Mouse (Mus musculus): ENCODE results near the gene Pik3c2b. TPM values are rescaled to one million over a fixed set of nuclear protein-coding genes. Genes with fewer than 3 reads are reported as not detected.

Pik3c2b gene
- polyA plus RNA-seq, 1 experiment from 2014 or later, result 2.3 TPM

DNA sequence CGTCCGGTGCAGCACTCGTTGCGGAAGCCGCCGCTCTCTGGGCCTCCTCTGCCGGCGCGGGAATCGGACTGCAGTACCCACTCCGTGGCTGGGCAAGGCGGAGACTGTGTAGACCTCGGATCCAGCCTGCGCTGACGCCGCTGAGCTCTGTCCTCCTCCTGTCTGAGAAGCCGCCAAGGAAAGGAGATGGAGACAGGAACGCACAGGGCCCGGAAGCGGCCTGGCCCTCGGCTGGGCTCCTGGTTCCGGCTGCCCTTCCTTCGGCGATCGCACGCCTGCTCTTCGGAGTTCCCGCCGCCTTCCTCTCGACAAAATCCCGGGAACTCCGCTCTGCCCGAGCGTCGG is 86.1 kb downstream of the Pik3c2b start:
- ChIA-PET CTCF (no interaction called here), POLR2A (interaction anchor here (0.7 to 1.1 kb wide), 3 partner anchors 47 to 163 kb away, joined by 3 to 6 read pairs (median 3); no protein-coding TSS in a partner anchor)
- peak; percentile 24 for ATAC-seq

GRCm38 (mm10) chr1:133131936-133132335 is 86.5 kb downstream of the Pik3c2b start:
- ChIA-PET CTCF (no interaction called here), POLR2A (interaction anchor here (0.7 to 1.1 kb wide), 2 partner anchors 47 to 78 kb away, joined by 3 read pairs; no protein-coding TSS in a partner anchor)
- TF ChIP-seq CTCF (IDR thresholded peaks at IDR 0.05), result no peak
- DNase-seq (ENCODE audit: low read depth, low spot score), result no peak
- no peaks in the 10 kb centered on the region for H3K27me3 ChIP-seq
- no peak for ATAC-seq
- in situ Hi-C loops (cut with MboI; ENCODE audit: low pct_unique_long_range_greater_than_20kb), result no loop called here

More for the DNA sequence above, 86.1 kb downstream of the Pik3c2b start:
- DNase-seq (ENCODE audit: low read depth, low spot score), result no peak
- no peak for TF ChIP-seq CTCF (IDR thresholded peaks at IDR 0.05)
- in situ Hi-C loops (cut with MboI; ENCODE audit: low pct_unique_long_range_greater_than_20kb), result no loop called here
- no peaks in the 10 kb centered on the region for H3K27me3 ChIP-seq

GRCm38 (mm10) chr1:133132388-133133326 is 87.2 kb downstream of the Pik3c2b start:
- no peak for ATAC-seq
- CTCF ChIA-PET, result interaction anchor here (2.4 kb wide), 1 partner anchor 31 kb away, joined by 9 read pairs; no protein-coding TSS in a partner anchor
- in situ Hi-C loops (cut with MboI; ENCODE audit: low pct_unique_long_range_greater_than_20kb), result no loop called here
- POLR2A ChIA-PET, result interaction anchor here (1.8 kb wide), 1 partner anchor 86 kb away, joined by 6 read pairs; no protein-coding TSS in a partner anchor
- no peak for TF ChIP-seq CTCF (IDR thresholded peaks at IDR 0.05)
- H3K27me3 ChIP-seq, result no peaks in the 10 kb centered on the region
- DNase-seq (ENCODE audit: low read depth, low spot score), result no peak

DNA sequence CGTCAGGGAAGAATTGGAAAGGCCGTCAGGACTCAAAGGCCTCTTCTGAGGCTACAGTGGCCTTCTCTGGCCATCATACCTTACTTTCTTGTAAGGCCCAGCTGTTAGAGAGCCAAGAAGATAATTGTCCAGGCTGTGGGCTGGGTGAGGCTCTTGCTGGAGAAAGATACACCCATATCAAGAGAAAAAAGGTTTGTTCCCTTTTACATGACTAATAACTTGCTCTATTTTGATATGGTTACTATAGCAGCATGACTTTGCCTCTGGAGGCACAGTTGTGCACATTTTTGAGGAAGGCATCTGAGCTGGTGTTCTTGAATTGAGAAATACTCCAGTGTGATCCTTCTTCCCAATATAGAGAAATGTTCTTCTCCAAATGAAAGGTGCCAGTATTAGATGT is 88.0 kb downstream of the Pik3c2b start:
- in situ Hi-C loops (cut with MboI; ENCODE audit: low pct_unique_long_range_greater_than_20kb), result no loop called here
- TF ChIP-seq CTCF (IDR thresholded peaks at IDR 0.05), result no peak
- ATAC-seq, result no peak
- ChIA-PET CTCF (interaction anchor here (2.4 kb wide), 1 partner anchor 32 kb away, joined by 9 read pairs; no protein-coding TSS in a partner anchor), POLR2A (interaction anchor here (1.8 kb wide), 1 partner anchor 87 kb away, joined by 6 read pairs; no protein-coding TSS in a partner anchor)
- no peaks in the 10 kb centered on the region for H3K27me3 ChIP-seq
- DNase-seq (ENCODE audit: low read depth, low spot score), result no peak

DNA sequence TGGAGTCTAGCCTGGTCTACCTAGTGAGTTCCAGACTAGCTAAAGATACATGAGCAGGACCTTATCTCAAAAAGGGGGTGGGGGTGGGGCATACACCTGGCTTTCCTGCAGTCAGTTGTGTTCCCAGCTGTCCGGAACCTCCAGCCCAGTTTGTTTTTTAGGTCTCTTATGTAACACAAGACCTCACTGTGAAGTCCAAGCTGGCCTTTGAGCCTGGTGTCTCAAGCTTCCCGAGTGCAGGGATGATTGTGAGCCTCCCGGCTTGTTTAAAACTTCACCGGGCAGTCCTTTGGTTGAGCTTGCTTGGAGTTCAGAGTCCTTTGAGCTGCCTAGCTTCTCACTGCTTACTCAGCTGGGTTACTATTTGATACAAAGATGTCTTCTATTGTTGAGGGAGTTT is 88.6 kb downstream of the Pik3c2b start:
- no peak for TF ChIP-seq CTCF (IDR thresholded peaks at IDR 0.05)
- in situ Hi-C loops (cut with MboI; ENCODE audit: low pct_unique_long_range_greater_than_20kb), result no loop called here
- H3K27me3 ChIP-seq, result no peaks in the 10 kb centered on the region
- ChIA-PET CTCF (interaction anchor here (1.4 to 2.4 kb wide), 3 partner anchors 13 to 96 kb away, joined by 3 to 9 read pairs (median 4); no protein-coding TSS in a partner anchor), POLR2A (interaction anchor here (1.8 kb wide), 1 partner anchor 88 kb away, joined by 6 read pairs; no protein-coding TSS in a partner anchor)
- ATAC-seq (no peak), DNase-seq (ENCODE audit: low read depth, low spot score) (no peak)

GRCm38 (mm10) chr1:133134881-133135280 is 89.4 kb downstream of the Pik3c2b start:
- in situ Hi-C loops (cut with MboI; ENCODE audit: low pct_unique_long_range_greater_than_20kb), result no loop called here
- no peak for ATAC-seq
- CTCF ChIA-PET, result interaction anchor here (1.4 to 2.4 kb wide), 3 partner anchors 14 to 96 kb away, joined by 3 to 9 read pairs (median 4); no protein-coding TSS in a partner anchor
- POLR2A ChIA-PET, result interaction anchor here (1.8 kb wide), 1 partner anchor 89 kb away, joined by 6 read pairs; no protein-coding TSS in a partner anchor
- H3K27me3 ChIP-seq, result no peaks in the 10 kb centered on the region
- DNase-seq (ENCODE audit: low read depth, low spot score), result no peak
- no peak for TF ChIP-seq CTCF (IDR thresholded peaks at IDR 0.05)

DNA sequence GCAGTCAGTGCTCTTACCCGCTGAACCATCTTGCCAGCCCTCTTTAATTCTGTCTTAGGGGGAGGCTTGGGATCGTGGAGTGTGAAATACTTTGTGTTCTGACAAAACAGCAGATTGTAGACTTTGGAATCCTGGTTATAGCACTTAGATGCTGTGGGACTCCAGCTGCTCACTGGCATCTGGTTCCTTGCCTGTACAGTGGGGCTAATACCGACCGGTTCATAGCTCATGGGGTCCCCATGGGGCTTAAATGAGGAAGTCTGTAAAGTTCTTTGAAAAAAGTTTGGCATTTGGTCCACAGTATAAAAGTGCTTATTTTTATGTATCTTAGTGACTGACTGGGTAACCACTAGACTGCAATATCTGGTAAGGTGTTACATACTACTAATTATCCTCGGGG is 90.3 kb downstream of the Pik3c2b start:
- ChIA-PET POLR2A (interaction anchor here (0.7 kb wide), 1 partner anchor 979 kb away, joined by 4 read pairs; no protein-coding TSS in a partner anchor), CTCF (interaction anchor here (0.9 to 1.8 kb wide), 3 partner anchors 10 to 217 kb away, joined by 3 to 4 read pairs (median 3); no protein-coding TSS in a partner anchor)
- ATAC-seq, result no peak
- TF ChIP-seq CTCF (IDR thresholded peaks at IDR 0.05), result no peak
- DNase-seq (ENCODE audit: low read depth, low spot score), result no peak
- in situ Hi-C loops (cut with MboI; ENCODE audit: low pct_unique_long_range_greater_than_20kb), result no loop called here
- H3K27me3 ChIP-seq, result no peaks in the 10 kb centered on the region

DNA sequence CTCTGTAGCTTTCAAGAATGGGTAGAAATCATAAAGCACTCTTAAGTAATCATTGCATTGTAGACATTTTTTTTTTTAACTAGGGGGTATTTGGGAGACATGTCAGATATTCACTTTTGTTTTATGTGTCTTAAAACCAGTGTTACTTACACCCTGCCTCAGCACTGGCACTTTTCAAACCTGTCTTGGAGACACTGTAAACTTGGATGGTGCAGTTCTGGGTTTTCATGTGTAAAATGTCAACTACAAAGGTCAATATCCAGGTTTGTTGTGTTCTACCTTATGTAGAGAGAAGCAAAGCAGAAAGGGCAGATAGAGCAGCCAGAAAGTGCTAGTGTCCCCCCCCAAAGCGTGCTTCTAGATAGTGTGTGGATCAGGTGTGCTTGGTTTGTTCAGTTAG is 92.9 kb downstream of the Pik3c2b start:
- CTCF ChIA-PET, result interaction anchor here (1.1 kb wide), 1 partner anchor 215 kb away, joined by 3 read pairs; no protein-coding TSS in a partner anchor
- in situ Hi-C loops (cut with MboI; ENCODE audit: low pct_unique_long_range_greater_than_20kb), result no loop called here
- POLR2A ChIA-PET, result no interaction called here
- DNase-seq (ENCODE audit: low read depth, low spot score) (no peak), ATAC-seq (no peak)
- TF ChIP-seq CTCF (IDR thresholded peaks at IDR 0.05), result no peak
- no peaks in the 10 kb centered on the region for H3K27me3 ChIP-seq

DNA sequence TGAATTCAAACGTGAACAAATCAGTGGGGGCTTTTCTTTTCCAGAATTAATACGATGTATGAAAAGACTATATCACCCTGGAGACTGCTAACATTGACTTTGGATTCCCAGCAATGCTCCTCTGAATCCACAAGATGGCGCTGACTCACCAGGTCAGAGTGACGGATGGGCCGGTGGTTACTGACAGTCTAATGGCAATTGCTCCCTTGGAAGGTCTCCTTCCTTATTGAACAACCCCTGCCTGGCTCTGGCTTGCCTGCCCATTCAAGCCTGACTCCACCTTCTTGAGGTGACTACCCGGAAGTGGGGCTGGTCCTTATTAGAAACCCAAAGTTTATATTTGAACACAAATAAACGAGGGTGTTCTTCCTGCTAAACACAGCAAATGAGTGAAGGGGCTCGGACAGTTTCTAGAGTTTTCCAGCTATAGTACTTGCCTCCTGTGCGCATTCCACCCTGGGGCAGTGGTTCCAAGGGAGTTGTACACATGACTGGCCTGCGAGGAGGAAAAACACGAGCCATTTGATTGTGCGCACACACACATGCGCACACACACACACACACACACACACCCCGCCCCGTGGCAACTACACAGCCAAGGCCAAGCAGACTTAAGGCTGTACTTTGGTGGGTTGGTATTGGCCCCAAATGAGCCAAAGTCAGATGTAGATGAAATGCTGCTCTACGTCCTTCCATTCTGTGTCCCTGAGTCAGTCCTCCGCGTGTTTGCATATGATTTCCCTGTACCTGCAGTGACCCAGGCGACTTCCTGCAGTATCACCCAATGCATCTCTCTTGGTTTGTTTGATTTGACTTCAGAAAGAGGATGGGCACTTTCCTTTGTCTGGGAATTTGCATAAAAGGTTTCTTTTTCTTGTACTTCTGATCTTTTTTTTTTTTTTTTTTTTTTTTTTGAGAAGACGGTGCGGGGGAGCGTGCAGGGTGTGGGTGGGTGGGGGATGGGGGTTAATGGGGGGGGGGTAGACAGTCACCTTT is 100.8 kb downstream of the Pik3c2b start:
- H3K27me3 ChIP-seq, result no peaks in the 10 kb centered on the region
- peak; percentile 93 for TF ChIP-seq CTCF (IDR thresholded peaks at IDR 0.05)
- DNase-seq (ENCODE audit: low read depth, low spot score) (no peak), ATAC-seq (peak; percentile 26)
- CTCF ChIA-PET, result interaction anchor here (0.7 to 1.7 kb wide), 3 partner anchors 10 to 207 kb away, joined by 3 to 7 read pairs (median 4); no protein-coding TSS in a partner anchor
- POLR2A ChIA-PET, result no interaction called here
- in situ Hi-C loops (cut with MboI; ENCODE audit: low pct_unique_long_range_greater_than_20kb), result no loop called here

DNA sequence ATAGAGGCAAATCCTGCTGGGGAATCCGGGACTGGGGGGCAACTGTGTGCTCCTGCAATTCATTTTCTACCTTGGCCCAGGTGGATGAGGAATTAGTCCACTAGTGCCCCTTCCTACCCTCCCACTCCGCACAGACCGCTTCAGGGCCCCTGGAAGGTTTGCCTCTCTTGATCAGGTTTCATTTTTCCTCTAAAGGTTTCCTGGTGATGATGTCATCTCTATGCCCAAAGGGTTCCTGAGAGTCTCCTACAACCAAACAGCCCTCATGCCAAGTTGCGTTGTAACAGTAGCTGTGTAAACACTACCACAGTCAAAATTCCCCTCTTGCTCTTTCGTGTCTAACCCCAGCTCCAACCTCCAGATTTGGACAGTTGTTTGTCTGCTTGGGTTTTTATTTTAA is 101.9 kb downstream of the Pik3c2b start:
- ChIA-PET CTCF (no interaction called here), POLR2A (no interaction called here)
- TF ChIP-seq CTCF (IDR thresholded peaks at IDR 0.05), result no peak
- in situ Hi-C loops (cut with MboI; ENCODE audit: low pct_unique_long_range_greater_than_20kb), result no loop called here
- DNase-seq (ENCODE audit: low read depth, low spot score), result no peak
- ATAC-seq, result no peak
- no peaks in the 10 kb centered on the region for H3K27me3 ChIP-seq

All from Patski (cell line).